Mouse (Mus musculus): ENCODE measurements around the gene Crip2. TPM values are rescaled to one million over a fixed set of nuclear protein-coding genes. Genes with fewer than 3 reads are reported as not detected.

The Crip2 gene
- polyA plus RNA-seq, 1 experiment from 2014 or later = 53.5 TPM

- no peaks in the 10 kb centered on the region for H3K4me1 ChIP-seq
- 0 out of 2 replicates have a peak, but pooled peaks cover 3% of the 10 kb centered on the region for H3K9me3 ChIP-seq (replicated peaks)
- H3K36me3 ChIP-seq = no peaks in the 10 kb centered on the region
- no peak overlapping the region for H3K27ac ChIP-seq
- ATAC-seq = no peak
- H3K27me3 ChIP-seq (replicated peaks) = peaks cover 18% of the 10 kb centered on the region
- H3K4me3 ChIP-seq = no peak overlapping the region
- no peak overlapping the region for H3K9ac ChIP-seq
- 33% methylated on average over 2 of the region's 2 CpGs for WGBS (ENCODE audit: insufficient replicate concordance)
- no peak overlapping the region for H3K4me2 ChIP-seq
Measured at GRCm38 (mm10) chr12:113193423-113193822, 53.4 kb downstream of the Crip2 start.

Other genes starting within 250 kb of the Crip2 start
- gene Jag2, start 210.5 kb upstream of the Crip2 start, polyA plus RNA-seq (2016; fragmentation: Nextera tagmentation; extraction: Ambion mirVana) = 0.57 and 0.64 TPM in 2 replicates
- gene Nudt14, start 198.1 kb upstream of the Crip2 start, polyA plus RNA-seq (2016; fragmentation: Nextera tagmentation; extraction: Ambion mirVana) = 21.4 and 21.7 TPM in 2 replicates
- gene Btbd6, start 163.8 kb upstream of the Crip2 start, polyA plus RNA-seq (2016; fragmentation: Nextera tagmentation; extraction: Ambion mirVana) = 9.2 and 10.1 TPM in 2 replicates
- gene Brf1, start 139.5 kb upstream of the Crip2 start, polyA plus RNA-seq (2016; fragmentation: Nextera tagmentation; extraction: Ambion mirVana) = 46.2 and 47.1 TPM in 2 replicates
- 8.3 and 9.6 TPM in 2 replicates for gene Pacs2, start 125.7 kb upstream of the Crip2 start, polyA plus RNA-seq (2016; fragmentation: Nextera tagmentation; extraction: Ambion mirVana)
- gene Tex22, start 65.7 kb upstream of the Crip2 start, polyA plus RNA-seq (2016; fragmentation: Nextera tagmentation; extraction: Ambion mirVana) = not detected in 2 replicates
- 7.2 and 7.7 TPM in 2 replicates for gene Mta1, start 42.0 kb upstream of the Crip2 start, polyA plus RNA-seq (2016; fragmentation: Nextera tagmentation; extraction: Ambion mirVana)
- 96.9 and 99.8 TPM in 2 replicates for gene Crip1, start 6.1 kb downstream of the Crip2 start, polyA plus RNA-seq (2016; fragmentation: Nextera tagmentation; extraction: Ambion mirVana)
- 18.3 and 18.5 TPM in 2 replicates for gene Tedc1, start 16.2 kb downstream of the Crip2 start, polyA plus RNA-seq (2016; fragmentation: Nextera tagmentation; extraction: Ambion mirVana)
- gene Tmem121, start 45.7 kb downstream of the Crip2 start, polyA plus RNA-seq (2016; fragmentation: Nextera tagmentation; extraction: Ambion mirVana) = 1.0 and 1.2 TPM in 2 replicates